In the genomic region with DNA sequence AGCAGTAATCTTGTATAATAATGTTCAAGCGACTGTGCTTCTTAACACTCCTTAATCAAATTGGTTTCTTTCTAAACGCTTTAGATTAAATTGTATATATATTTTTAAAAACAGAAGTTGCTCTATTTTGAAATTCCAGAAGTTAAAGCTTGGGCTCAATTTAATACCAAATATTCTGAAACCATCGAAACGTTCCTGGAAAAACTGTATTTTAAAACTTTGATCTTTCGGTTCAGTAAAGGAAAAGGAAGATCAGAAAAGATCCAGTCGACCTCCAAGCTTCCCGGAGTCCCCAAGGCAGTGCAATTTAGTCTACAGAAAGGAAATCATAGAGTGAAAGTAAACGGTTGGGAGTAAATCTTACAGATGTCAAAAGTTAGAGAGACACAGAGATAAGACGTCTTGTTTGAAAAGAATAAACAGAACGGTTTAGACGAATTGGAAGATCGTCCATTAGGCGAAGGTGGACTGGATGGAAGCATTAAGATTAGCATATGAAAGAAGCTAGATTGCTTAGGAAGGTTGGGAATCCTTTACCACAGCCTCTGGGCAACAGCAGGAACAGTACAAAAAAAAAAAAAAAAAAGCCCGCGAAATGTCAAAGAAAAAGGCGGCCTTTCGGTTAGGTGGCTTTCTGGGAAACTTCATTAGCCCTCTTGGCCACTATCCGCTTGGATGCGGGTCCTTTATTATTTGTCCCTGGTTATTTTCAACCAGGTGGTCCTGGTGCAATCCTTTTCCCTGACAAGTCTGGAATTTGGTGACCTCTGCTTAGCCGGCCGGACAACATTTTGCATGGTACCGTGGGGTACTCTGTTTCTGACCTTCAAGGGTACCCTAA, we compare ENCODE assay signal across 9 mouse cellular contexts. TPM values are rescaled to one million over a fixed set of nuclear protein-coding genes. Genes with fewer than 3 reads are reported as not detected.
DNase-seq lines count a peak whose midpoint lies in the region; ATAC-seq and TF ChIP-seq lines count a peak whose summit lies in the region.
"Had no signal": no experiment of that assay in that cellular context is flagged by ENCODE, and none has a peak within 500 bp of the region (broad histone marks: within the 10 kb centered on the region; RNA-seq: fewer than 3 reads in every experiment).

No protein-coding gene starts in this region.

- TF ChIP-seq CTCF in E14TG2a.4 (conservative IDR thresholded peaks at IDR 0.05; ENCODE audit: low read length), result no peak
- no peak for TF ChIP-seq CTCF in small intestine, adult 2 months (IDR thresholded peaks at IDR 0.05; ENCODE audit: extremely low read depth, insufficient read length, insufficient replicate concordance, low read depth, low read length)

- DNase-seq in heart, adult 8-10 months (ENCODE audit: low spot score), result no peak
- DNase-seq in layer of hippocampus, postnatal 14 days (ENCODE audit: low spot score in 2 of 2), result no peak
- DNase-seq in cerebellum, postnatal 25 days, result no peak

- H3K9me3 ChIP-seq in heart, embryonic 13.5 days, result no peaks in the 10 kb centered on the region
- peaks cover 8% of the 10 kb centered on the region for H3K9me3 ChIP-seq in E14TG2a.4 (ENCODE audit: low read length)
- H3K9me3 ChIP-seq in limb, embryonic 15.5 days, result no peaks in the 10 kb centered on the region

- TF ChIP-seq POLR2A in small intestine, adult 2 months (IDR thresholded peaks at IDR 0.05; ENCODE audit: low read depth, low read length), result no peak

- H3K27ac ChIP-seq in heart, embryonic 13.5 days (replicated peaks), result peak overlapping the region; percentile 95
- peak overlapping the region; percentile 91 for H3K27ac ChIP-seq in limb, embryonic 15.5 days
- H3K27ac ChIP-seq in small intestine, adult 2 months (ENCODE audit: insufficient read depth, low read depth, low read length), result peak overlapping the region; percentile 98

- H3K4me3 ChIP-seq in heart, embryonic 13.5 days, result peak overlapping the region; percentile 52
- H3K4me3 ChIP-seq in E14TG2a.4 (replicated peaks; ENCODE audit: low read length), result peak overlapping the region; percentile 63
- peak overlapping the region; percentile 46 for H3K4me3 ChIP-seq in limb, embryonic 15.5 days
- peak overlapping the region; percentile 42; the same call in 1 of the 2 replicates for H3K4me3 ChIP-seq in small intestine, adult 2 months (ENCODE audit: low read depth, low read length)

- H3K4me2 ChIP-seq in heart, embryonic 13.5 days, result peak overlapping the region; percentile 80
- H3K4me2 ChIP-seq in limb, embryonic 15.5 days, result peak overlapping the region; percentile 70

- no peaks in the 10 kb centered on the region for H3K36me3 ChIP-seq in heart, embryonic 13.5 days
- no peaks in the 10 kb centered on the region for H3K36me3 ChIP-seq in E14TG2a.4 (ENCODE audit: insufficient read depth, low read length)
- no peaks in the 10 kb centered on the region for H3K36me3 ChIP-seq in limb, embryonic 15.5 days
- no peaks in the 10 kb centered on the region for H3K36me3 ChIP-seq in small intestine, adult 2 months (ENCODE audit: control insufficient read depth, insufficient read depth, low read length)

- ATAC-seq in heart, embryonic 13.5 days (ENCODE audit: extremely low read depth, insufficient number of reproducible peaks, low FRiP score, low TSS enrichment), result no peak
- peak; percentile 28; the same call in 1 of the 2 replicates for ATAC-seq in erythroblast, adult 5-6 weeks (replicated peaks; ENCODE audit: low FRiP score, poor library complexity, severe bottlenecking)
- ATAC-seq in limb, embryonic 15.5 days (ENCODE audit: insufficient number of reproducible peaks, low FRiP score, low TSS enrichment, low read depth), result no peak

- H3K27me3 ChIP-seq in heart, embryonic 13.5 days (replicated peaks), result no peaks in the 10 kb centered on the region
- H3K27me3 ChIP-seq in E14TG2a.4 (ENCODE audit: insufficient read depth, low read length), result no peaks in the 10 kb centered on the region
- H3K27me3 ChIP-seq in limb, embryonic 15.5 days, result no peaks in the 10 kb centered on the region
- H3K27me3 ChIP-seq in small intestine, adult 2 months (ENCODE audit: control insufficient read depth, insufficient read depth, low read length), result no peaks in the 10 kb centered on the region
- H3K27me3 ChIP-seq: Patski had no signal

- WGBS in heart, embryonic 13.5 days, result 2% methylated on average over 22 of the region's 22 CpGs
- whole genome bisulfite sequencing in limb, embryonic 15.5 days, result under 1% methylated on average over 22 of the region's 22 CpGs
- WGBS in small intestine, adult 2 months, result 1% methylated on average over 22 of the region's 22 CpGs

- H3K4me1 ChIP-seq in heart, embryonic 13.5 days, result peaks cover 37% of the 10 kb centered on the region
- peaks cover 56% of the 10 kb centered on the region for H3K4me1 ChIP-seq in E14TG2a.4 (replicated peaks; ENCODE audit: low read depth, low read length)
- peaks cover 22% of the 10 kb centered on the region for H3K4me1 ChIP-seq in limb, embryonic 15.5 days
- H3K4me1 ChIP-seq in small intestine, adult 2 months (ENCODE audit: control insufficient read depth, insufficient read depth, insufficient read length, low read length), result peaks cover 2% of the 10 kb centered on the region; the same call in 1 of the 2 replicates

- H3K9ac ChIP-seq in heart, embryonic 13.5 days, result peak overlapping the region; percentile 84
- 0 out of 2 replicates have a peak overlapping the region, but pooled peaks have one; percentile 26 for H3K9ac ChIP-seq in limb, embryonic 15.5 days

RNA-seq across cellular contexts. Expression of a gene that starts 4.9 kb away (rescaled TPM):
- polyA plus RNA-seq in heart, embryonic 13.5 days (2015; fragmentation: Nextera tagmentation; extraction: Ambion mirVana), result 54.8 and 60.0 TPM in 2 replicates
- total RNA-seq in heart, adult 8-10 months (2022), result 10 to 100 TPM; 42.4 to 50.0 (median 46.1) TPM
- 243 and 262 TPM in 2 replicates for total RNA-seq in erythroblast, adult 5-6 weeks (2015; ENCODE audit: low replicate concordance)
- total RNA-seq in erythroblast, adult 5-6 weeks (2017; ENCODE audit: low replicate concordance), result 403 and 449 TPM in 2 replicates
- polyA plus RNA-seq in limb, embryonic 15.5 days (2015; fragmentation: Nextera tagmentation; extraction: Ambion mirVana), result 75.2 and 108 TPM in 2 replicates
- polyA plus RNA-seq in small intestine, adult 2 months (2012; rRNA removed), result 10.1 and 13.8 TPM in 2 replicates
- total RNA-seq in layer of hippocampus, postnatal 14 days (2021), result 100 to 1,000 TPM; 128 to 149 TPM

RNA-seq across cellular contexts. Expression of a gene that starts 10.8 kb away (rescaled TPM):
- 2.4 TPM in 2 replicates for polyA plus RNA-seq in heart, embryonic 13.5 days (2015; fragmentation: Nextera tagmentation; extraction: Ambion mirVana)
- 1 to 10 TPM; 1.1 to 4.0 (median 2.0) TPM for total RNA-seq in heart, adult 8-10 months (2022)
- 52.8 and 69.6 TPM in 2 replicates for total RNA-seq in erythroblast, adult 5-6 weeks (2015; ENCODE audit: low replicate concordance)
- total RNA-seq in erythroblast, adult 5-6 weeks (2017; ENCODE audit: low replicate concordance), result 50.4 and 63.8 TPM in 2 replicates
- polyA plus RNA-seq in limb, embryonic 15.5 days (2015; fragmentation: Nextera tagmentation; extraction: Ambion mirVana), result 5.8 and 6.5 TPM in 2 replicates
- polyA plus RNA-seq in small intestine, adult 2 months (2012; rRNA removed), result 11.5 and 24.2 TPM in 2 replicates
- 10 to 100 TPM; 11.1 to 12.1 TPM for total RNA-seq in layer of hippocampus, postnatal 14 days (2021)

RNA-seq across cellular contexts. Expression of a gene that starts 12.1 kb away (rescaled TPM):
- polyA plus RNA-seq in heart, embryonic 13.5 days (2015; fragmentation: Nextera tagmentation; extraction: Ambion mirVana), result 0.60 and 0.84 TPM in 2 replicates
- total RNA-seq in heart, adult 8-10 months (2022), result 1 to 10 TPM; 1.8 to 4.3 (median 2.7) TPM
- total RNA-seq in erythroblast, adult 5-6 weeks (2015; ENCODE audit: low replicate concordance), result not detected in 2 replicates
- 370 and 678 TPM in 2 replicates for total RNA-seq in erythroblast, adult 5-6 weeks (2017; ENCODE audit: low replicate concordance)
- polyA plus RNA-seq in limb, embryonic 15.5 days (2015; fragmentation: Nextera tagmentation; extraction: Ambion mirVana), result 0.89 and 2.3 TPM in 2 replicates
- 21.3 and 30.3 TPM in 2 replicates for polyA plus RNA-seq in small intestine, adult 2 months (2012; rRNA removed)
- 1 to 10 TPM; 1.1 to 9.9 TPM for total RNA-seq in layer of hippocampus, postnatal 14 days (2021)

RNA-seq across cellular contexts. Expression of a gene that starts 12.3 kb away (rescaled TPM):
- polyA plus RNA-seq in heart, embryonic 13.5 days (2015; fragmentation: Nextera tagmentation; extraction: Ambion mirVana), result 1.6 and 3.0 TPM in 2 replicates
- total RNA-seq in heart, adult 8-10 months (2022), result 10 to 100 TPM in 2 of 4 experiments, 1 to 10 TPM in 2; 5.9 to 13.7 (median 10.7) TPM
- total RNA-seq in erythroblast, adult 5-6 weeks (2015; ENCODE audit: low replicate concordance), result 208 and 222 TPM in 2 replicates
- 253 and 407 TPM in 2 replicates for total RNA-seq in erythroblast, adult 5-6 weeks (2017; ENCODE audit: low replicate concordance)
- polyA plus RNA-seq in limb, embryonic 15.5 days (2015; fragmentation: Nextera tagmentation; extraction: Ambion mirVana), result 2.9 and 5.8 TPM in 2 replicates
- polyA plus RNA-seq in small intestine, adult 2 months (2012; rRNA removed), result 9.0 and 24.6 TPM in 2 replicates
- 10 to 100 TPM; 32.6 to 42.1 TPM for total RNA-seq in layer of hippocampus, postnatal 14 days (2021)

RNA-seq across cellular contexts. Expression of a gene that starts 15.1 kb away (rescaled TPM):
- 3.9 and 4.2 TPM in 2 replicates for polyA plus RNA-seq in heart, embryonic 13.5 days (2015; fragmentation: Nextera tagmentation; extraction: Ambion mirVana)
- total RNA-seq in heart, adult 8-10 months (2022), result 10 to 100 TPM; 18.1 to 34.4 (median 24.0) TPM
- 170 and 206 TPM in 2 replicates for total RNA-seq in erythroblast, adult 5-6 weeks (2015; ENCODE audit: low replicate concordance)
- total RNA-seq in erythroblast, adult 5-6 weeks (2017; ENCODE audit: low replicate concordance), result 470 and 670 TPM in 2 replicates
- polyA plus RNA-seq in limb, embryonic 15.5 days (2015; fragmentation: Nextera tagmentation; extraction: Ambion mirVana), result 5.5 and 6.0 TPM in 2 replicates
- 32.8 and 51.3 TPM in 2 replicates for polyA plus RNA-seq in small intestine, adult 2 months (2012; rRNA removed)
- total RNA-seq in layer of hippocampus, postnatal 14 days (2021), result 10 to 100 TPM; 93.3 to 96.2 TPM
